Mouse (Mus musculus) bone marrow, adult 2 months (tissue): ENCODE data around the gene Pdia2. TPM values are rescaled to one million over a fixed set of nuclear protein-coding genes. Genes with fewer than 3 reads are reported as not detected.

Experiments
- H3K27ac ChIP-seq: fragments of 200-500 bp; 2 replicates; pipeline ENCODE4 v1.5.1; 2012; ENCODE audit warnings: low read depth, mild to moderate bottlenecking, control low read depth, inconsistent platforms, low read length; ENCODE audit not compliant: control insufficient read depth, poor library complexity, insufficient read depth
- H3K4me1 ChIP-seq: fragments of 200-500 bp; 2 replicates; pipeline ENCODE4 v1.6.1; 2011; ENCODE audit warnings: low read length; ENCODE audit not compliant: control insufficient read depth, insufficient read depth
- H3K4me3 ChIP-seq: fragments of 200-500 bp; replicated peaks from 2 replicates; pipeline ENCODE3; 2011; ENCODE audit warnings: mild to moderate bottlenecking, low read depth, low read length, control low read depth; ENCODE audit not compliant: control insufficient read depth
- CTCF ChIP-seq: fragments of 200-500 bp; IDR thresholded peaks from 2 replicates; pipeline ENCODE4 v1.5.1; 2011; ENCODE audit warnings: low read length, control low read depth; ENCODE audit not compliant: control insufficient read depth, insufficient read depth
- POLR2A ChIP-seq: fragments of 200-500 bp; IDR thresholded peaks from 2 replicates; pipeline ENCODE4 v1.6.1; 2011; ENCODE audit warnings: low read depth, mild to moderate bottlenecking, control low read depth, low read length, borderline replicate concordance; ENCODE audit not compliant: control insufficient read depth
- WGBS: fragments of 180-500 bp; shearing (Covaris S2); methylation state at CpG from one replicate; pipeline ENCODE4 v1.1.7; 2018; 5-methylcytosine and 5-hydroxymethylcytosine counted together
- polyA plus RNA-seq: library from polyadenylated mRNA; stranded (reverse); fragments of >200 nt; gene quantifications from 2 replicates; pipeline ENCODE4 v1.2.4, GENCODE M21; 2011; ENCODE audit warnings: low replicate concordance; ENCODE audit not compliant: missing spikeins, insufficient read depth, insufficient read length

Gene Pdia2
- polyA plus RNA-seq, 1 experiment: 23.9 TPM

DNA sequence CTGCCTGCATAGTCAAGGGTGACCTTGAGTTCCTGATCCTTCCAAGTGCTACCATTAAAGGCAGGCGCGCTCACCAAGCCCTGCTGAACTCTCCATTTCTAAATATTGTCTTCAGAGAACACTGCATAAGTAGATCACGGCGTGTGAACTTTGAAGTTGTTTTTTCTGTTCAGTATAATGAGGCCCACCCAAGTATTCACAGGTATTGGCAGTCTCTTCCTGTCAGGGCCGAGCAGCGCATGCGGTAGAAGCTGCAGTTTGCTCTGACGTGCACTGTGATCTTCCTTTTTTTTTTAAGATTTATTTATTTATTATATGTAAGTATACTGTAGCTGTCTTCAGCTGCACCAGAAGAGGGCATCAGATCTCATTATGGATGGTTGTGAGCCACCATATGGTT lies 35.5 kb upstream of the Pdia2 start:
- no peak for TF ChIP-seq POLR2A
- no peak for TF ChIP-seq CTCF
- 73% methylated on average over 8 of the region's 8 CpGs for WGBS
- Histone ChIP-seq H3K4me3 (no peak overlapping the region), H3K4me1 (peaks cover 6% of the 10 kb centered on the region), H3K27ac (0 out of 2 replicates have a peak overlapping the region, but pooled peaks have one; percentile 11)

DNA sequence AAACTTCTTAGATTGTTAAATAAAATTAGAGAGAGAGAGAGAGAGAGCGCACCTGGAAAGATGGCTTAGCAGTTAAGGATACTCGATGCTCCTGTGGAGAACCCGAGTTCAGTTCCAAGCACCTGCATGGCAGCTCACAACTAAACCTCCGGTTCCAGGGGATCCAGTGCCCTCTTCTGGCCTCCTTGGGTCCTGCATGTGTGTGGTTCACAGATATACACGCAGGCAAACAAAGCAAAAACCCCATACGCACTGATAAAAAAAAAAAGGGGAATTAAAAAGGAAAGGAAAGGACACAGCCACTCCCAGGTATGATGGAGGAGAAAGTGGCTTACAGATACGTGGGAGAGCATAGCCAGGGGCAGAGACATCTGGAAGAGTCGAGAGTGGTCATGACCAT lies 34.0 kb upstream of the Pdia2 start:
- H3K27ac ChIP-seq: no peak overlapping the region
- WGBS: 74% methylated on average over 8 of the region's 8 CpGs
- no peak for TF ChIP-seq POLR2A
- peak; percentile 52 for TF ChIP-seq CTCF
- H3K4me1 ChIP-seq: peaks cover 6% of the 10 kb centered on the region
- no peak overlapping the region for H3K4me3 ChIP-seq

DNA sequence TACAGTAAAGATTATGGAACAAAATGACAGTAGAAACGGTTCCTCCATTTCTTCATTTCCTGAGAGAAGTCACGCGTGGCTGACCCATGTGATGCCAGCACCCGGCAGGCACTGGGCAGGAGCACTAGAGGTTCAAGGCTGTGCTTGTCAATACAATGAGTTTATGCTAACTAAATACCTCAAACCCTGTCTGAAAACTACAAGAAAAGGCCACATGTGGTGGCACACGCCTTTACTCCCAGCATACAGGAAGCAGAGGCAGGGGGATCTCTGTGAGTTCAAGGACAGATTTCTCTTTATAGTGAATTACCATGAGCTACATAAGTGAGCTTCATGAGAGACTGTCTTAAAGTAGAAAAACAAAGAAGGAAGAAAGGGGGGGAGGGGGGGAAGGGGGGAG lies 32.3 kb upstream of the Pdia2 start:
- TF ChIP-seq POLR2A (no peak), CTCF (no peak)
- peak overlapping the region; percentile 37; the same call in 1 of the 2 replicates for H3K27ac ChIP-seq

DNA sequence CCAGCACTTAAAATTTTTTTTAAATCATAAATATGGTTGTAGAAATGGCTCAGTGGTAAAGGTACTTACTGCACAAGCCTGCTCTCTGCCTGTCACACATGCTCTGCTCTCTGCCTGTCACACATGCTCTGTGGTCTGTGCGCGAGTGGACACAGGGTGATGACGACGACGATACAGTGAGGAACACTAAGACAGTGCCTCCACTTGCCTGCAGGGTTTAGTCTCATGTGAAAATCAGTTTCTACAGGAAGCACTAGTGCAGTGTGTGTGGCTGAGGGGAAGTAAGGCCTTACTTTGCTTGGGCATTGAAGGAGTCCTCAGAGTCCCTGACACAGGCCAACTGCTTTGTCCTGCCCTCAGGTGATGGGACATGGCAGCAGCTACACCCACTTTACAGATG lies 30.9 kb upstream of the Pdia2 start:
- H3K4me3 ChIP-seq: no peak overlapping the region
- 37% methylated on average over 5 of the region's 5 CpGs for WGBS
- no peak overlapping the region for H3K27ac ChIP-seq
- H3K4me1 ChIP-seq: peaks cover 1% of the 10 kb centered on the region; the same call in 1 of the 2 replicates
- TF ChIP-seq CTCF: no peak
- no peak for TF ChIP-seq POLR2A

More for the DNA sequence above, 32.3 kb upstream of the Pdia2 start:
- WGBS: 30% methylated on average over 5 of the region's 5 CpGs
- no peak overlapping the region for H3K4me3 ChIP-seq
- H3K4me1 ChIP-seq: peaks cover 3% of the 10 kb centered on the region; the same call in 1 of the 2 replicates

DNA sequence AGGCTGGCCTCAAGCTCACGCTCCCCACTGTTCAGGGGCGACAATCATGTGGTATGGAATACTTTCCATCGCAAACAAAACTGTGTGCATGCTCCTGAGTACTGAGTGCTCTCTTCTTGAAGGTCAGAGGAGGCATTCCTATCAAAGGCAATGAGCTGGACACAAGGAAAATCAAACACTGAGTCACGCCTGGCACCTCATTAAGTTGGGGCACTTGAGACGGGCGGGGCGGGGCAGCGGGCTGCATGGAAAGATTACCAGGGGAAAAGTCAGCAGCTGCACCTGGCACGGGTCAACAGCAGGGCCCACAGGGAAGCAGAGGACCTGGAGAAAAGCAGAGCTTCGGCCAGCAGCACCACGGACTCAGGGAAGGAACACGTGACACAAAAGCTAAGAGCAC lies 26.3 kb upstream of the Pdia2 start:
- H3K4me1 ChIP-seq: no peaks in the 10 kb centered on the region; the same call in 1 of the 2 replicates
- WGBS: 82% methylated on average over 12 of the region's 12 CpGs
- H3K27ac ChIP-seq: no peak overlapping the region
- no peak overlapping the region for H3K4me3 ChIP-seq
- TF ChIP-seq CTCF (no peak), POLR2A (no peak)

DNA sequence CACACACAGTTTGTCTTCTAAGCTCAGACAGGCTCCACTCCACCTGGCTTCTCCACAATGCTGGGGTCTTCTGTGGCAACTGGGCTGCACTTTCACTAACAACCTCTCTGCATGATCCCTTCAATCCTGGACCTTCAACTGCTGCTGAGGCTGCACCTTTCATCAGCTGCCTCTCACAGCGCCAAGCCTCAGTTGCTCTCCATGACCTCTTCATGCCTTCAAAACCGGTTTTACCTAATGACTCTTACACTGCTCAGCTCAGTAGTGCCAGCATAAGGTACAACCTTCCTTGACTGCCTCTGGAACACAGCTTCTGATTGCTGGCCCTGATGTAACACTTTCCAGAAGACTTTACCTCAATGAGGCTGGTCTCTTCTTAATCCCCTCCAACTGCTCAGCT lies 22.6 kb upstream of the Pdia2 start:
- TF ChIP-seq CTCF (no peak), POLR2A (no peak)
- no peak overlapping the region for H3K27ac ChIP-seq
- no peaks in the 10 kb centered on the region for H3K4me1 ChIP-seq
- 81% methylated on average over 2 of the region's 2 CpGs for WGBS
- H3K4me3 ChIP-seq: no peak overlapping the region

DNA sequence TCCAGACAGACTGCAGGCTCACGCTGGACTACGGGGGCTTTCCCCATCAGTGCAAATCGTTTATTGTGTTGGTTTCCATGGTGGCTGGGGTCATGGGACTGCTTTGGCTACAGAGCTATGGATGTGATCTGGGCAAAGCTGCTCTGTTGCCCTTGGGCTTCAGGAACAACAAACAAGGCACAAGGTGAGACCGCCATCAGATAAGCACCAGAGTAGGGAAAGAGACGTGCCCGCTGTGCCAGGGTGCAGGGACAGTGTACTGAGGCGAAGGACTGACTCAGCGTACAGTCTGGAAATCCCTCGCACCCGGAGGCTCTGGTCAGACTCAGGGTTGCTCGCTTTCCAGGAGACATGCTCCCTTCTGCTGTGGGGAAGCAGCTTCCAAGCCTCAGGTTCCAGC lies 13.8 kb upstream of the Pdia2 start:
- no peak for TF ChIP-seq CTCF
- no peak for TF ChIP-seq POLR2A
- no peaks in the 10 kb centered on the region for H3K4me1 ChIP-seq
- WGBS: 83% methylated on average over 11 of the region's 11 CpGs

DNA sequence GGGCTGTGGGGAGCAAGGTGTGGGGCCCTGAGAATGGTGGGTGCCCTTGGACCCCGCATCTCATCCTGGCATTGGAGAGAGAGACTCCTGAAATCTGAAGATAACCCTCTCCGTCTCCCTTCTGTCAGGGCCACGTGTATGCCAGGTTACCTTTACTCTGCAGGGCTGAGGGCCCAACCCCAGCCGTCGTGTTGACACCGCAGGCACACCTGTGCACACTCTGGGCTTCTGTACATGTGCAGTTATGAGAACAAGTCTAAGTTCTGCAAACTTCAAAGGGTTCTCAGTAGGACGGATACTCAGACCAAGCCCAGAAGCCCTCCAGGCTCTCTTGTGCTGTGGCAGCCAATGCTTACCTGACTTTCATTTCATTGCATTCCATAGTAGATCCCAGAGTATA lies 13.4 kb upstream of the Pdia2 start:
- Histone ChIP-seq H3K4me1 (no peaks in the 10 kb centered on the region), H3K4me3 (no peak overlapping the region)
- 87% methylated on average over 7 of the region's 7 CpGs for WGBS

More for the DNA sequence above, 13.8 kb upstream of the Pdia2 start:
- no peak overlapping the region for H3K27ac ChIP-seq
- no peak overlapping the region for H3K4me3 ChIP-seq

DNA sequence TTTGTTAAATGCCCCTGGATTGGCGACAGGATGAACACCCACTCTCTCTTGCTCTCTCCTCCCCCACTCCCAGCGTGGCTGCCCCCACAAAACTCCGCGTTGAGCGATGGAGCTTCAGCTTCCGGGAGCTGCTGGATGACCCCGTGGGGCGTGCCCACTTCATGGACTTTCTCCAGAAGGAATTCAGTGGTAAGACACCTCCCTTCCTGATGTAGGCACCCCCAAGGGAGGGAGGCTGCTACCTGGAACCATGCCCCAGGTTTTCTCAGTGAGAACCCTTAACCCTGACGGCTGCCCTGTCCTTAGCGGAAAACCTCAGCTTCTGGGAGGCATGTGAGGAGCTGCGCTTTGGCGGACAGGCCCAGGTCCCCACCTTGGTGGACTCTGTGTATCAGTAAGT lies 8.8 kb upstream of the Pdia2 start, which contains the start of gene Arhgdig:
Gene Arhgdig, minus strand, starts transcription at position 101 of the 400 bp plus-strand sequence.
- Histone ChIP-seq H3K4me3 (no peak within 1 kb of the TSS), H3K4me1 (no peaks in the 10 kb centered on the region; the same call in 1 of the 2 replicates), H3K27ac (no peak within 1 kb of the TSS)
- TF ChIP-seq CTCF: no peak
- TF ChIP-seq POLR2A: no peak
- 89% methylated on average over 12 of the region's 12 CpGs for WGBS

More for the DNA sequence above, 13.4 kb upstream of the Pdia2 start:
- H3K27ac ChIP-seq: no peak overlapping the region
- TF ChIP-seq CTCF (no peak), POLR2A (no peak)
